Mouse (Mus musculus) embryonic facial prominence, embryonic 15.5 days (tissue): ENCODE measurements around the gene Rtkn. TPM values are rescaled to one million over a fixed set of nuclear protein-coding genes. Genes with fewer than 3 reads are reported as not detected.

Experiments used
- ATAC-seq: fragments of 200-750 bp; cut with Nextera tagmentation; 2 replicates; pipeline ENCODE4 v1.8.0; 2017; ENCODE audit warnings: low read depth, moderate TSS enrichment; ENCODE audit not compliant: insufficient number of reproducible peaks, low FRiP score, low TSS enrichment
- H3K27ac ChIP-seq: fragments of 300-500 bp; sonication (generic); replicated peaks from 2 replicates; pipeline ENCODE4 v1.5.1; 2015; ENCODE audit warnings: mild to moderate bottlenecking, inconsistent platforms
- H3K27me3 ChIP-seq: fragments of 300-500 bp; sonication (generic); 2 replicates; pipeline ENCODE4 v1.6.1; 2015; ENCODE audit warnings: inconsistent platforms
- H3K36me3 ChIP-seq: fragments of 300-500 bp; sonication (generic); 2 replicates; pipeline ENCODE4 v1.6.1; 2015; ENCODE audit warnings: mild to moderate bottlenecking, inconsistent platforms
- H3K4me1 ChIP-seq: fragments of 300-500 bp; sonication (generic); 2 replicates; pipeline ENCODE4 v1.6.1; 2015; ENCODE audit warnings: inconsistent platforms
- H3K4me2 ChIP-seq: fragments of 300-500 bp; sonication (generic); replicated peaks from 2 replicates; pipeline ENCODE4 v1.6.1; 2015; ENCODE audit warnings: mild to moderate bottlenecking, inconsistent platforms
- H3K4me3 ChIP-seq: fragments of 300-500 bp; sonication (generic); replicated peaks from 2 replicates; pipeline ENCODE4 v1.5.1; 2015; ENCODE audit warnings: mild to moderate bottlenecking, inconsistent platforms
- H3K9ac ChIP-seq: fragments of 300-500 bp; sonication (generic); 2 replicates; pipeline ENCODE4 v1.6.1; 2015; ENCODE audit warnings: inconsistent platforms
- H3K9me3 ChIP-seq: fragments of 300-500 bp; sonication (generic); replicated peaks from 2 replicates; pipeline ENCODE4 v1.6.1; 2016; ENCODE audit warnings: inconsistent platforms
- WGBS: fragments of 180-500 bp; shearing (Covaris S2); methylation state at CpG from one replicate; pipeline ENCODE4 v1.1.7; 2015; 5-methylcytosine and 5-hydroxymethylcytosine counted together
- polyA plus RNA-seq: library from polyadenylated mRNA; unstranded; fragments of >200 nt; fragmentation: Nextera tagmentation; extraction: Ambion mirVana; gene quantifications from 2 replicates; pipeline ENCODE4 v1.2.1, GENCODE M21; 2015

The Rtkn gene
- polyA plus RNA-seq = 62.8 and 63.2 TPM in 2 replicates

GRCm38 (mm10) chr6:83134951-83135513 is at the start of gene Rtkn:
TSS of gene Rtkn (plus strand) at chr6:83135463.
- H3K27me3 ChIP-seq = no peaks in the 10 kb centered on the region

GRCm38 (mm10) chr6:83086121-83087035 is 48.9 kb upstream of the Rtkn start, which contains the start of gene Lbx2:
TSS of gene Lbx2 (plus strand) at chr6:83086367.
- WGBS = 6% methylated on average over 41 of the region's 42 CpGs
- Histone ChIP-seq H3K4me1 (peaks cover 19% of the 10 kb centered on the region), H3K27ac (no peak within 1 kb of the TSS), H3K36me3 (peaks cover 9% of the 10 kb centered on the region), H3K9ac (no peak within 1 kb of the TSS), H3K4me3 (peak within 1 kb of the TSS; percentile 28), H3K27me3 (peaks cover 81% of the 10 kb centered on the region), H3K9me3 (no peaks in the 10 kb centered on the region), H3K4me2 (peak within 1 kb of the TSS; percentile 38)
- no peak for ATAC-seq

More at GRCm38 (mm10) chr6:83134951-83135513, at the start of gene Rtkn:
- Histone ChIP-seq H3K4me3 (peak within 1 kb of the TSS; percentile 52), H3K27ac (peak within 1 kb of the TSS; percentile 100), H3K4me2 (peak within 1 kb of the TSS; percentile 72), H3K4me1 (peaks cover 46% of the 10 kb centered on the region), H3K9ac (peak within 1 kb of the TSS; percentile 62), H3K36me3 (no peaks in the 10 kb centered on the region), H3K9me3 (no peaks in the 10 kb centered on the region)
- WGBS = 54% methylated on average over 7 of the region's 7 CpGs
- no peak for ATAC-seq

- Histone ChIP-seq H3K36me3 (peaks cover 1% of the 10 kb centered on the region; the same call in 1 of the 2 replicates), H3K27me3 (peaks cover 84% of the 10 kb centered on the region), H3K9me3 (no peaks in the 10 kb centered on the region), H3K4me3 (peak overlapping the region; percentile 16), H3K4me2 (peak overlapping the region; percentile 38), H3K4me1 (peaks cover 19% of the 10 kb centered on the region), H3K27ac (no peak overlapping the region), H3K9ac (no peak overlapping the region)
- 4% methylated on average over 47 of the region's 47 CpGs for WGBS
- ATAC-seq = no peak
Observed at GRCm38 (mm10) chr6:83087205-83087925, 47.9 kb upstream of the Rtkn start.

- Histone ChIP-seq H3K36me3 (no peaks in the 10 kb centered on the region), H3K9ac (no peak overlapping the region), H3K9me3 (no peaks in the 10 kb centered on the region), H3K27ac (no peak overlapping the region), H3K4me1 (peaks cover 19% of the 10 kb centered on the region), H3K4me2 (peak overlapping the region; percentile 38; the same call in 1 of the 2 replicates), H3K27me3 (peaks cover 84% of the 10 kb centered on the region), H3K4me3 (peak overlapping the region; percentile 16; the same call in 1 of the 2 replicates)
- no peak for ATAC-seq
- 10% methylated on average over 9 of the region's 9 CpGs for WGBS
Observed at GRCm38 (mm10) chr6:83087926-83088260, 47.4 kb upstream of the Rtkn start.

- peaks cover 3% of the 10 kb centered on the region for H3K4me1 ChIP-seq
- no peak for ATAC-seq
- no peak overlapping the region for H3K4me3 ChIP-seq
- 31% methylated on average over 6 of the region's 6 CpGs for WGBS
- H3K36me3 ChIP-seq = no peaks in the 10 kb centered on the region
- peaks cover 49% of the 10 kb centered on the region for H3K27me3 ChIP-seq
- no peak overlapping the region for H3K27ac ChIP-seq
- no peak overlapping the region for H3K9ac ChIP-seq
- H3K9me3 ChIP-seq = no peaks in the 10 kb centered on the region
- no peak overlapping the region for H3K4me2 ChIP-seq
Observed at GRCm38 (mm10) chr6:83092416-83093127, 42.7 kb upstream of the Rtkn start.

- ATAC-seq = no peak
- H3K4me2 ChIP-seq = no peak overlapping the region
- no peak overlapping the region for H3K9ac ChIP-seq
- H3K36me3 ChIP-seq = no peaks in the 10 kb centered on the region
- H3K4me3 ChIP-seq = no peak overlapping the region
- H3K4me1 ChIP-seq = 0 out of 2 replicates have a peak, but pooled peaks cover 4% of the 10 kb centered on the region
- 32% methylated on average over 6 of the region's 6 CpGs for WGBS
- peaks cover 23% of the 10 kb centered on the region for H3K27me3 ChIP-seq
- H3K9me3 ChIP-seq = no peaks in the 10 kb centered on the region
- H3K27ac ChIP-seq = no peak overlapping the region
Observed at GRCm38 (mm10) chr6:83095968-83096367, 39.3 kb upstream of the Rtkn start.

GRCm38 (mm10) chr6:83098411-83098810 is 36.9 kb upstream of the Rtkn start:
- no peak for ATAC-seq
- WGBS = 75% methylated on average over 2 of the region's 2 CpGs
- Histone ChIP-seq H3K9ac (no peak overlapping the region), H3K27me3 (peaks cover 8% of the 10 kb centered on the region), H3K9me3 (no peaks in the 10 kb centered on the region), H3K4me2 (no peak overlapping the region), H3K36me3 (no peaks in the 10 kb centered on the region), H3K4me1 (peaks cover 21% of the 10 kb centered on the region), H3K27ac (no peak overlapping the region), H3K4me3 (no peak overlapping the region)

GRCm38 (mm10) chr6:83101316-83101687 is 34.0 kb upstream of the Rtkn start, which contains the start of the genes Ccdc142 and Gm42688:
TSS of gene Ccdc142 (plus strand) at chr6:83101601.
TSS of gene Gm42688 (plus strand) at chr6:83101617.
- ATAC-seq = peak; percentile 89
- Histone ChIP-seq H3K27me3 (peaks cover 2% of the 10 kb centered on the region; the same call in 1 of the 2 replicates), H3K9me3 (no peaks in the 10 kb centered on the region), H3K4me1 (peaks cover 23% of the 10 kb centered on the region), H3K9ac (peak within 1 kb of the TSS; percentile 55), H3K36me3 (0 out of 2 replicates have a peak, but pooled peaks cover 3% of the 10 kb centered on the region), H3K4me2 (peak within 1 kb of the TSS; percentile 95), H3K27ac (peak within 1 kb of the TSS; percentile 83), H3K4me3 (peak within 1 kb of the TSS; percentile 70)
- WGBS = under 1% methylated on average over 25 of the region's 25 CpGs

GRCm38 (mm10) chr6:83101688-83102556 is 33.3 kb upstream of the Rtkn start:
- ATAC-seq = peak; percentile 78
- Histone ChIP-seq H3K27me3 (no peaks in the 10 kb centered on the region), H3K9me3 (no peaks in the 10 kb centered on the region), H3K9ac (peak overlapping the region; percentile 55), H3K27ac (peak overlapping the region; percentile 83), H3K4me2 (peak overlapping the region; percentile 95), H3K36me3 (peaks cover 7% of the 10 kb centered on the region; the same call in 1 of the 2 replicates), H3K4me1 (peaks cover 23% of the 10 kb centered on the region), H3K4me3 (peak overlapping the region; percentile 70)
- under 1% methylated on average over 74 of the region's 74 CpGs for WGBS
